Mouse (Mus musculus): ENCODE data around the gene Dgkb.

Dgkb gene

GRCm38 (mm10) chr12:37817426-37817825 lies at the start of gene Dgkb:
Gene Dgkb, plus strand, starts transcription at chr12:37817726.
- no peak for DNase-seq (ENCODE audit: low read depth)

GRCm38 (mm10) chr12:37769844-37770243 lies 47.7 kb upstream of the Dgkb start:
- no peak for DNase-seq (ENCODE audit: low read depth)

- no peak for DNase-seq (ENCODE audit: low read depth)
Observed at GRCm38 (mm10) chr12:37773681-37774357, 43.7 kb upstream of the Dgkb start.

- DNase-seq (ENCODE audit: low read depth) = no peak
Observed at GRCm38 (mm10) chr12:37774591-37774990, 42.9 kb upstream of the Dgkb start.

- DNase-seq (ENCODE audit: low read depth) = no peak
Observed at GRCm38 (mm10) chr12:37796265-37796928, 21.1 kb upstream of the Dgkb start.

GRCm38 (mm10) chr12:37814122-37814521 lies 3.4 kb upstream of the Dgkb start:
- no peak for DNase-seq (ENCODE audit: low read depth)

- no peak for DNase-seq (ENCODE audit: low read depth)
Observed at GRCm38 (mm10) chr12:37821052-37821810, 3.7 kb downstream of the Dgkb start.

- no peak for DNase-seq (ENCODE audit: low read depth)
Observed at GRCm38 (mm10) chr12:37880042-37881017, 62.8 kb downstream of the Dgkb start.

- no peak for DNase-seq (ENCODE audit: low read depth)
Observed at GRCm38 (mm10) chr12:37881376-37881775, 63.9 kb downstream of the Dgkb start.

GRCm38 (mm10) chr12:37882796-37883195 lies 65.3 kb downstream of the Dgkb start:
- no peak for DNase-seq (ENCODE audit: low read depth)

- DNase-seq (ENCODE audit: low read depth) = no peak
Observed at GRCm38 (mm10) chr12:37883781-37884180, 66.3 kb downstream of the Dgkb start.

GRCm38 (mm10) chr12:37888591-37888990 lies 71.1 kb downstream of the Dgkb start:
- DNase-seq (ENCODE audit: low read depth) = no peak

- DNase-seq (ENCODE audit: low read depth) = no peak
Observed at GRCm38 (mm10) chr12:37889431-37889830, 71.9 kb downstream of the Dgkb start.

- no peak for DNase-seq (ENCODE audit: low read depth)
Observed at GRCm38 (mm10) chr12:37891336-37891735, 73.8 kb downstream of the Dgkb start.

GRCm38 (mm10) chr12:37942163-37942562 lies 124.6 kb downstream of the Dgkb start:
- DNase-seq (ENCODE audit: low read depth) = no peak

- no peak for DNase-seq (ENCODE audit: low read depth)
Observed at GRCm38 (mm10) chr12:37956193-37956592, 138.7 kb downstream of the Dgkb start.

- DNase-seq (ENCODE audit: low read depth) = no peak
Observed at GRCm38 (mm10) chr12:37971482-37971881, 154.0 kb downstream of the Dgkb start.

- DNase-seq (ENCODE audit: low read depth) = no peak
Observed at GRCm38 (mm10) chr12:37978498-37979187, 161.1 kb downstream of the Dgkb start.

- no peak for DNase-seq (ENCODE audit: low read depth)
Observed at GRCm38 (mm10) chr12:37985352-37985751, 167.8 kb downstream of the Dgkb start.

- no peak for DNase-seq (ENCODE audit: low read depth)
Observed at GRCm38 (mm10) chr12:37988066-37988591, 170.6 kb downstream of the Dgkb start.

GRCm38 (mm10) chr12:37993221-37993620 lies 175.7 kb downstream of the Dgkb start:
- DNase-seq (ENCODE audit: low read depth) = no peak
